Mouse (Mus musculus) CH12.LX (cell line): ENCODE data around the gene Srbd1. TPM values are rescaled to one million over a fixed set of nuclear protein-coding genes. Genes with fewer than 3 reads are reported as not detected.

ENCODE experiments used
- DNase-seq: peaks from one replicate; pipeline ENCODE4 v3.0.0-alpha.2; 2013; ENCODE audit errors: extremely low read depth
- H3K27ac ChIP-seq: 2 replicates; pipeline ENCODE4 v1.5.1; 2012; ENCODE audit warnings: low read depth, mild to moderate bottlenecking, control low read depth, moderate library complexity; ENCODE audit not compliant: insufficient read depth
- H3K27me3 ChIP-seq: replicated peaks from 2 replicates; pipeline ENCODE3; 2012; ENCODE audit warnings: inconsistent platforms
- H3K36me3 ChIP-seq, 2 experiments: replicated peaks in 1 of 2; 2 replicates each; pipeline versions ENCODE3 to v1.6.1; 2012; ENCODE audit warnings: inconsistent platforms in 1 of 2, low read length in 1 of 2, mild to moderate bottlenecking in 1 of 2, mixed read lengths in 1 of 2, moderate library complexity in 1 of 2; ENCODE audit not compliant: control insufficient read depth in 1 of 2, insufficient read depth in 1 of 2
- H3K4me1 ChIP-seq, 2 experiments: 2 replicates each; pipeline ENCODE4 v1.6.1; 2012; ENCODE audit warnings: inconsistent platforms in 1 of 2, moderate library complexity in 1 of 2; ENCODE audit not compliant: insufficient read depth in 2 of 2, control insufficient read depth in 1 of 2
- H3K4me2 ChIP-seq: 2 replicates; pipeline ENCODE4 v1.6.1; 2012; ENCODE audit warnings: low read depth, mild to moderate bottlenecking, control low read depth; ENCODE audit not compliant: poor library complexity, insufficient read depth, severe bottlenecking
- H3K4me3 ChIP-seq, 3 experiments: fragments of 150-350 bp in 1 of 3; sonication (generic) in 1 of 3; replicated peaks in 1 of 3; 2 replicates each; pipeline versions ENCODE3 to v1.5.1; 2011 to 2012; ENCODE audit warnings: low read depth in 2 of 3, low read length in 2 of 3, mild to moderate bottlenecking in 2 of 3, moderate library complexity in 2 of 3, control low read depth in 1 of 3, improper control_type of control experiment in 1 of 3, inconsistent platforms in 1 of 3, mixed read lengths in 1 of 3; ENCODE audit not compliant: poor library complexity in 1 of 3
- H3K79me2 ChIP-seq: replicated peaks from 2 replicates; pipeline ENCODE4 v1.6.1; 2012; ENCODE audit warnings: mild to moderate bottlenecking, moderate library complexity; ENCODE audit not compliant: control insufficient read depth, poor library complexity, insufficient read depth, severe bottlenecking; ENCODE audit errors: extremely low read depth
- H3K9ac ChIP-seq: 2 replicates; pipeline ENCODE4 v1.6.1; 2012; ENCODE audit warnings: low read depth, mild to moderate bottlenecking, control low read depth, moderate library complexity; ENCODE audit not compliant: insufficient read depth
- H3K9me3 ChIP-seq: replicated peaks from 2 replicates; pipeline ENCODE3; 2012; ENCODE audit warnings: low read length, inconsistent platforms, mixed read lengths
- BHLHE40 ChIP-seq: IDR thresholded peaks from 2 replicates; pipeline ENCODE4 v1.6.1; 2011; ENCODE audit warnings: mild to moderate bottlenecking, low read depth, low read length, improper control_type of control experiment
- CHD1 ChIP-seq: IDR thresholded peaks from 2 replicates; pipeline ENCODE4 v1.6.1; 2012; ENCODE audit warnings: low read depth, low read length, improper control_type of control experiment, inconsistent platforms
- CHD2 ChIP-seq: IDR thresholded peaks from 2 replicates; pipeline ENCODE4 v1.6.1; 2011; ENCODE audit warnings: low read length, improper control_type of control experiment
- EP300 ChIP-seq: IDR thresholded peaks from 2 replicates; pipeline ENCODE4 v1.6.1; 2011; ENCODE audit warnings: low read length, improper control_type of control experiment
- ETS1 ChIP-seq: conservative IDR thresholded peaks from 2 replicates; pipeline ENCODE4 v1.6.1; 2012; ENCODE audit warnings: low read depth, mild to moderate bottlenecking, inconsistent platforms, low read length, improper control_type of control experiment, moderate library complexity
- JUN ChIP-seq: IDR thresholded peaks from 2 replicates; pipeline ENCODE4 v1.6.1; 2011; ENCODE audit warnings: low read depth, mild to moderate bottlenecking, low read length, improper control_type of control experiment, moderate library complexity; ENCODE audit not compliant: insufficient read depth
- MAFK ChIP-seq: IDR thresholded peaks from 2 replicates; pipeline ENCODE4 v1.6.1; 2011; ENCODE audit warnings: low read length, improper control_type of control experiment; ENCODE audit not compliant: insufficient replicate concordance
- MAX ChIP-seq: IDR thresholded peaks from 2 replicates; pipeline ENCODE4 v1.6.1; 2011; ENCODE audit warnings: low read length, improper control_type of control experiment
- MAZ ChIP-seq: IDR thresholded peaks from 2 replicates; pipeline ENCODE4 v1.6.1; 2012; ENCODE audit warnings: low read depth, mild to moderate bottlenecking, inconsistent platforms, low read length, improper control_type of control experiment, moderate library complexity
- MEF2A ChIP-seq: IDR thresholded peaks from 2 replicates; pipeline ENCODE4 v1.6.1; 2014; ENCODE audit warnings: low read depth, mild to moderate bottlenecking, inconsistent platforms, low read length, improper control_type of control experiment, borderline replicate concordance
- MXI1 ChIP-seq: IDR thresholded peaks from 2 replicates; pipeline ENCODE4 v1.6.1; 2011; ENCODE audit warnings: mild to moderate bottlenecking, low read depth, low read length, improper control_type of control experiment
- NRF1 ChIP-seq: IDR thresholded peaks from 2 replicates; pipeline ENCODE4 v1.6.1; 2014; ENCODE audit warnings: low read depth, mild to moderate bottlenecking, inconsistent platforms, low read length, improper control_type of control experiment, moderate library complexity
- PAX5 ChIP-seq: IDR thresholded peaks from 2 replicates; pipeline ENCODE4 v1.6.1; 2012; ENCODE audit warnings: low read length, inconsistent platforms, mixed read lengths
- POLR2A ChIP-seq: IDR thresholded peaks from 2 replicates; pipeline ENCODE4 v1.6.1; 2011; ENCODE audit warnings: low read depth, mild to moderate bottlenecking, improper control_type of control experiment, low read length
- POLR2AphosphoS2 ChIP-seq: IDR thresholded peaks from 2 replicates; pipeline ENCODE4 v1.6.1; 2011; ENCODE audit warnings: low read depth, low read length, improper control_type of control experiment
- RAD21 ChIP-seq: IDR thresholded peaks from 2 replicates; pipeline ENCODE4 v1.6.1; 2011; ENCODE audit warnings: low read depth, mild to moderate bottlenecking, low read length, improper control_type of control experiment, moderate library complexity
- SMC3 ChIP-seq: IDR thresholded peaks from 2 replicates; pipeline ENCODE4 v1.6.1; 2011; ENCODE audit warnings: low read depth, low read length, improper control_type of control experiment
- TBP ChIP-seq: conservative IDR thresholded peaks from 2 replicates; pipeline ENCODE4 v1.6.1; 2011; ENCODE audit warnings: low read depth, low read length, improper control_type of control experiment
- TCF12 ChIP-seq: IDR thresholded peaks from 2 replicates; pipeline ENCODE4 v1.6.1; 2014; ENCODE audit warnings: low read depth, mild to moderate bottlenecking, inconsistent platforms, low read length, improper control_type of control experiment
- UBTF ChIP-seq: IDR thresholded peaks from 2 replicates; pipeline ENCODE4 v1.6.1; 2012; ENCODE audit warnings: low read depth, mild to moderate bottlenecking, inconsistent platforms, low read length, improper control_type of control experiment, moderate library complexity
- USF1 ChIP-seq: IDR thresholded peaks from 2 replicates; pipeline ENCODE4 v1.6.1; 2014; ENCODE audit warnings: low read depth, mild to moderate bottlenecking, inconsistent platforms, low read length, improper control_type of control experiment
- USF2 ChIP-seq: conservative IDR thresholded peaks from 2 replicates; pipeline ENCODE4 v1.6.1; 2011; ENCODE audit warnings: low read depth, low read length, improper control_type of control experiment
- ZMIZ1 ChIP-seq: IDR thresholded peaks from 2 replicates; pipeline ENCODE4 v1.6.1; 2012; ENCODE audit warnings: low read depth, mild to moderate bottlenecking, inconsistent platforms, low read length, improper control_type of control experiment
- dilution Hi-C: fragments of 300-500 bp; cut with MboI; formaldehyde crosslinking; loops from 2 replicates; pipeline ENCODE4 v1.14.3; 2020; ENCODE audit warnings: low sequenced_read_pairs; ENCODE audit not compliant: extremely low pct_unique_long_range_greater_than_20kb, extremely low pct_ligation_motif_present
- in situ Hi-C: fragments of 300-500 bp; cut with MboI; formaldehyde crosslinking; loops from 3 replicates; pipeline ENCODE4 v1.14.3; 2019; ENCODE audit warnings: low sequenced_read_pairs, low pct_ligation_motif_present, low pct_unique_long_range_greater_than_20kb, mixed read lengths
- polyA plus RNA-seq: library from polyadenylated mRNA; unstranded; fragments of >175 nt; gene quantifications from 2 replicates; pipeline ENCODE4 v1.2.1, GENCODE M21; 2012; ENCODE audit warnings: low read depth; ENCODE audit not compliant: insufficient read length
- total RNA-seq, 2 experiments: library from RNA; depleted of rRNA; stranded (reverse); fragments of 300-350 nt in 1 of 2; fragments of >200 nt in 1 of 2; gene quantifications; 2 replicates each; pipeline ENCODE4 v1.2.3; 2012 to 2014

The Srbd1 gene
- total and polyA plus RNA-seq, 3 experiments = 21.5 to 34.5 (median 24.8) TPM

- TF ChIP-seq SMC3 (no peak), PAX5 (no peak), POLR2AphosphoS2 (no peak), UBTF (no peak), MXI1 (no peak), EP300 (no peak), CHD1 (no peak), RAD21 (no peak), MAX (no peak), NRF1 (no peak), TCF12 (no peak), JUN (no peak), TBP (no peak), USF1 (no peak), MAZ (no peak), MAFK (no peak), POLR2A (no peak)
- Histone ChIP-seq H3K79me2 (no peaks in the 10 kb centered on the region), H3K4me3 (no peak overlapping the region), H3K9me3 (no peaks in the 10 kb centered on the region), H3K4me1 (peaks cover 0 to 3% of the 10 kb centered on the region in 2 experiments; a peak in 1 of 4 replicates), H3K27ac (no peak overlapping the region), H3K27me3 (no peaks in the 10 kb centered on the region), H3K4me2 (no peak overlapping the region), H3K9ac (no peak overlapping the region), H3K36me3 (no peaks in the 10 kb centered on the region)
- DNase-seq = no peak
- dilution Hi-C loops (no loop called here), in situ Hi-C loops (no loop called here)
Measured at GRCm38 (mm10) chr17:85948911-85949909, 195.8 kb downstream of the Srbd1 start.

GRCm38 (mm10) chr17:85944726-85945125 is 200.2 kb downstream of the Srbd1 start:
- Histone ChIP-seq H3K4me3 (no peak overlapping the region), H3K36me3 (no peaks in the 10 kb centered on the region), H3K79me2 (no peaks in the 10 kb centered on the region), H3K27ac (no peak overlapping the region), H3K9me3 (peaks cover 3% of the 10 kb centered on the region), H3K4me2 (no peak overlapping the region), H3K4me1 (peaks cover 0 to 8% of the 10 kb centered on the region in 2 experiments; a peak in 1 of 4 replicates), H3K9ac (no peak overlapping the region), H3K27me3 (no peaks in the 10 kb centered on the region)
- dilution Hi-C loops = no loop called here
- no peak for DNase-seq
- no peak for TF ChIP-seq MAFK
- TF ChIP-seq BHLHE40 = no peak
- no peak for TF ChIP-seq TCF12
- no peak for TF ChIP-seq ETS1
- no peak for TF ChIP-seq TBP
- no peak for TF ChIP-seq MEF2A
- TF ChIP-seq ZMIZ1 = no peak
- TF ChIP-seq USF1 = no peak
- no peak for TF ChIP-seq POLR2A
- no peak for TF ChIP-seq CHD2
- no peak for TF ChIP-seq USF2
- no peak for TF ChIP-seq MXI1
- in situ Hi-C loops = no loop called here
